9 mouse cellular contexts compared by ENCODE assay signal in the genomic region with DNA sequence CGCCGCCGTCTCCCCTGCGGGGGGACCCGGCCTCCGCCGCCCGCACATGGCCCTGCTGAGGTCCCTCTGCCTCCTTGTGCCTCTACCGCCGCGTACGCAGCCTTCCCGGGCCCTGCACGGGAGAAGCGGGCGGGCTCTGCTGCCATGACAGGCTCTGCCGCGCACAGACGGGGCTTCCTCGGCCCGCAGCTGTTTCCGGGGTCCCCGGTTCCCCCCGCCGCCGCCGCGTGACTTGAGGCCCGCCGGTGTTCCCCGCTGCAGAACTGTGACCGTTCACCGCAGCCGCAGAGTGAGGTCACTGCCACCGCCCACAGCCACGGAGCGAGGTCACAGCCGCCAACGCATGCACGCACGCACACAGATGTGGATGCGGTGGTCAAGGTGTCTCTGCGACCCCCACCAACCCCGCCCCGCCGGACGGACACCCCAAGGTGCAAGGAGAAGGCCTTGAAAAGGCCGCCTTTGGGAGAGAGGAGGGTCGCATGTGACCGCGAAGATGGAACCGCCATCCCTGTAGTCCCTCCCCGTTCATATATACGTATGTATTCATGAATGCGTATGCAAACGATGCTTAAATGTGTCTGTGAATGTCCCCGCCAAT.
DNase-seq lines count a peak whose midpoint lies in the region; ATAC-seq lines count a peak whose summit lies in the region.
"Had no signal": no experiment of that assay in that cellular context is flagged by ENCODE, and none has a peak within 500 bp of the region (broad histone marks: within the 10 kb centered on the region; RNA-seq: fewer than 3 reads in every experiment).

No protein-coding gene starts in this region.

- H3K9me3 ChIP-seq in hindbrain, embryonic 10.5 days: peaks cover 7% of the 10 kb centered on the region; the same call in 1 of the 2 replicates
- H3K9me3 ChIP-seq in neural tube, embryonic 15.5 days (replicated peaks): no peaks in the 10 kb centered on the region

- 4% methylated on average over 57 of the region's 57 CpGs for WGBS in hindbrain, embryonic 10.5 days
- WGBS in neural tube, embryonic 15.5 days: 3% methylated on average over 57 of the region's 57 CpGs

- H3K4me1 ChIP-seq in hindbrain, embryonic 10.5 days (replicated peaks): no peaks in the 10 kb centered on the region
- H3K4me1 ChIP-seq in neural tube, embryonic 15.5 days: no peaks in the 10 kb centered on the region

- peak; percentile 10 for DNase-seq in ES-CJ7 (ENCODE audit: low read depth, low spot score)
- peak; percentile 77 for DNase-seq in cerebellum, adult 9-11 months
- peak; percentile 48 to 74 for DNase-seq in frontal cortex, postnatal 10 days (ENCODE audit: low spot score in 2 of 2)
- DNase-seq in hindbrain, embryonic 10.5 days (ENCODE audit: low spot score): peak; percentile 64
- DNase-seq in layer of hippocampus, adult 9-10 months (ENCODE audit: low spot score): peak; percentile 21
- DNase-seq in lung, adult 18-20 months: peak; percentile 42 to 47
- DNase-seq in testis, postnatal 14 days (ENCODE audit: low spot score): peak; percentile 34

- peak overlapping the region; percentile 76 for H3K9ac ChIP-seq in neural tube, embryonic 15.5 days (replicated peaks)

- H3K4me3 ChIP-seq in hindbrain, embryonic 10.5 days: peak overlapping the region; percentile 74
- H3K4me3 ChIP-seq in neural tube, embryonic 15.5 days (replicated peaks): peak overlapping the region; percentile 63

- ATAC-seq in neural tube, embryonic 15.5 days (ENCODE audit: low FRiP score): peak; percentile 92

- peak overlapping the region; percentile 87 for H3K27ac ChIP-seq in hindbrain, embryonic 10.5 days
- peak overlapping the region; percentile 87 for H3K27ac ChIP-seq in neural tube, embryonic 15.5 days (replicated peaks)

- H3K4me2 ChIP-seq in neural tube, embryonic 15.5 days: peak overlapping the region; percentile 65

- H3K36me3 ChIP-seq in hindbrain, embryonic 10.5 days: no peaks in the 10 kb centered on the region
- no peaks in the 10 kb centered on the region; the same call in 1 of the 2 replicates for H3K36me3 ChIP-seq in neural tube, embryonic 15.5 days
- H3K36me3 ChIP-seq: G1E had no signal

- H3K27me3 ChIP-seq in hindbrain, embryonic 10.5 days (ENCODE audit: insufficient read depth, poor library complexity, severe bottlenecking): no peaks in the 10 kb centered on the region
- no peaks in the 10 kb centered on the region for H3K27me3 ChIP-seq in neural tube, embryonic 15.5 days (replicated peaks)

Comparison
In these comparisons a context has a peak if more than half of its experiments do, and no peak if none do; other contexts are left out.
1. Peak in every context shown above with its lines: DNase-seq, ATAC-seq, H3K4me3 ChIP-seq and H3K27ac ChIP-seq.
2. DNase-seq: peak in every context shown above with its lines; median percentile 77 in cerebellum, adult 9-11 months; 64 in hindbrain, embryonic 10.5 days; 61 in frontal cortex, postnatal 10 days; 44 in lung, adult 18-20 months; 34 in testis, postnatal 14 days; 21 in layer of hippocampus, adult 9-10 months; 10 in ES-CJ7.